Mouse (Mus musculus): Measurements from ENCODE around the gene Clcnkb.

Clcnkb gene

GRCm38 (mm10) chr4:141433191-141433590, 17.4 kb upstream of the Clcnkb start:
- no peak for DNase-seq (ENCODE audit: low spot score)

GRCm38 (mm10) chr4:141432666-141433065, 16.9 kb upstream of the Clcnkb start:
- no peak for DNase-seq (ENCODE audit: low spot score)

GRCm38 (mm10) chr4:141430997-141431396, 15.2 kb upstream of the Clcnkb start:
- no peak for DNase-seq (ENCODE audit: low spot score)

- DNase-seq (ENCODE audit: low spot score): no peak
Observed at GRCm38 (mm10) chr4:141429847-141430246, 14.0 kb upstream of the Clcnkb start.

- no peak for DNase-seq (ENCODE audit: low spot score)
Observed at GRCm38 (mm10) chr4:141429381-141429780, 13.6 kb upstream of the Clcnkb start.

- DNase-seq (ENCODE audit: low spot score): no peak
Observed at GRCm38 (mm10) chr4:141427921-141428320, 12.1 kb upstream of the Clcnkb start.

- no peak for DNase-seq (ENCODE audit: low spot score)
Observed at GRCm38 (mm10) chr4:141426796-141427745, 11.3 kb upstream of the Clcnkb start.

- DNase-seq (ENCODE audit: low spot score): peak; percentile 48
Observed at GRCm38 (mm10) chr4:141425484-141426479, 10.0 kb upstream of the Clcnkb start.

GRCm38 (mm10) chr4:141423691-141424431, 8.0 kb upstream of the Clcnkb start:
- DNase-seq (ENCODE audit: low spot score): no peak

GRCm38 (mm10) chr4:141423288-141423687, 7.5 kb upstream of the Clcnkb start:
- DNase-seq (ENCODE audit: low spot score): no peak

- no peak for DNase-seq (ENCODE audit: low spot score)
Observed at GRCm38 (mm10) chr4:141422841-141423240, 7.0 kb upstream of the Clcnkb start.

GRCm38 (mm10) chr4:141421423-141421822, 5.6 kb upstream of the Clcnkb start:
- DNase-seq (ENCODE audit: low spot score): no peak

- no peak for DNase-seq (ENCODE audit: low spot score)
Observed at GRCm38 (mm10) chr4:141420886-141421285, 5.1 kb upstream of the Clcnkb start.

- DNase-seq (ENCODE audit: low spot score): no peak
Observed at GRCm38 (mm10) chr4:141420192-141420829, 4.5 kb upstream of the Clcnkb start, which contains the start of gene Hspb7. TSS of gene Hspb7 (plus strand) at chr4:141420779.

GRCm38 (mm10) chr4:141419398-141420191, 3.8 kb upstream of the Clcnkb start:
- DNase-seq (ENCODE audit: low spot score): no peak

GRCm38 (mm10) chr4:141411430-141411992, 4.3 kb downstream of the Clcnkb start:
- DNase-seq (ENCODE audit: low spot score): no peak

- DNase-seq (ENCODE audit: low spot score): no peak
Observed at GRCm38 (mm10) chr4:141408577-141408976, 7.2 kb downstream of the Clcnkb start.

- no peak for DNase-seq (ENCODE audit: low spot score)
Observed at GRCm38 (mm10) chr4:141406516-141407299, 9.1 kb downstream of the Clcnkb start.

GRCm38 (mm10) chr4:141405314-141405622, 10.5 kb downstream of the Clcnkb start:
- no peak for DNase-seq (ENCODE audit: low spot score)

Measured in spleen, adult 12 weeks (tissue).